Mouse (Mus musculus): ENCODE measurements around the gene Flnc. TPM values are rescaled to one million over a fixed set of nuclear protein-coding genes. Genes with fewer than 3 reads are reported as not detected.
"Not testable (repeated sequence)": the region's sequence is repeated elsewhere in the genome, so short reads cannot be mapped to it uniquely, and the experiment has no call there.

The Flnc gene
- total RNA-seq (2021), result 100 to 1,000 TPM; 201 to 220 TPM

DNA sequence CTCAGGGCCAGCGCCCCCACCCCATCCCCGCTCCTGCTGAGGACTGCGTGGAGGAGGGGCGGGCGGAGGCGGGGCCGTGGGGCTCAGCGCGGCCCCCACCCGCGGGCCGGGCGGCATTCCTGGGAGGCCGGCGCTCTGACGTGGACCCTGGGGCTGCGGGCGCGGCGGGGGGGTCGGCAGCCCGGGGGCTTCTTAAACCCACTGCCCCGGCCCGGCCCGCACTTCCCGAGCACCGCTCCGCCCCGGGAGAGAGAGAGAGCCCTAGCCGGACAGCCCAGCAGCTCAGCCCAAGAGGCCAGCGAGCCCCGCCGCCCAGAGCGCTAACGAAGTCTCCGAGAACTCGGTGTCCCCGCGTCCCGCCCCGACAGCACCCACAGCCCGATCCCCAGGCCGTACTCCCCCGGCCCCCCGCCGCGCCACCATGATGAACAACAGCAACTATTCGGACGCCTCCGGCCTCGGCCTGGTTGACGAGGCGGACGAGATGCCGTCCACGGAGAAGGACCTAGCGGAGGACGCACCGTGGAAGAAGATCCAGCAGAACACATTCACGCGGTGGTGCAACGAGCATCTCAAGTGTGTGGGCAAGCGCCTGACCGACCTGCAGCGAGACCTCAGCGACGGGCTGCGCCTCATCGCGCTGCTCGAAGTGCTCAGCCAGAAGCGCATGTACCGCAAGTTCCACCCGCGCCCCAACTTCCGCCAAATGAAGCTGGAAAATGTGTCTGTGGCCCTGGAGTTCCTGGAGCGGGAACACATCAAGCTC lies at the start of gene Flnc:
Gene Flnc (plus strand): TSS at position 219 of the 766 bp plus-strand sequence.
- peak; percentile 34 for DNase-seq (ENCODE audit: low spot score)

DNA sequence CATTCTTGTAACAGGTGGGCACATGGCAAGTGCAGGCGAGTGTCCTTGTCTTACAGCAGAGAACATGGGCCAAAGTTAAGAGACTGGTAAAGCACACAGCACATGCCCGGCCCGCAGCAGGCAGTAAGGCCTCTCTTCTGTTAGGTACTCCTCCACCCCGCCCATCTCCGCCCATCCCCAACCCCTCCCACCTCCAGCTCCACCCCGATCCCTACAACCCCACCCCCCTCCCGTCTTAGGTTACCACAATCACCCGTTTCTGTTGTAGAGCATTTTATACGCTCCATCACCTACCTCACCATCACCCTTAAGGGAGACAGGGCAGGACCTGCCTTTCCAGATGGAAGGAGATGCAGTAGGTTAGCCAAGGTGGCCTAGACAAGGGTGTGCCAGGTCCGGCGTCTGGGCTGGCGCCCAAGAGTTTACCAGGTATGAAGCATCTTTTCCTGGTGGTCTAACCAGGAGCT lies 45.0 kb upstream of the Flnc start, which contains the start of gene Opn1sw:
Gene Opn1sw (minus strand): TSS at position 417 of the 467 bp plus-strand sequence.
- no peak for DNase-seq (ENCODE audit: low spot score)
- intact Hi-C loops (cut with DNase I), result no loop called here

More for the DNA sequence above, at the start of gene Flnc:
- intact Hi-C loops (cut with DNase I), result loop anchor here (2.0 kb wide), 1 partner anchor 38 kb away; no protein-coding TSS in a partner anchor

DNA sequence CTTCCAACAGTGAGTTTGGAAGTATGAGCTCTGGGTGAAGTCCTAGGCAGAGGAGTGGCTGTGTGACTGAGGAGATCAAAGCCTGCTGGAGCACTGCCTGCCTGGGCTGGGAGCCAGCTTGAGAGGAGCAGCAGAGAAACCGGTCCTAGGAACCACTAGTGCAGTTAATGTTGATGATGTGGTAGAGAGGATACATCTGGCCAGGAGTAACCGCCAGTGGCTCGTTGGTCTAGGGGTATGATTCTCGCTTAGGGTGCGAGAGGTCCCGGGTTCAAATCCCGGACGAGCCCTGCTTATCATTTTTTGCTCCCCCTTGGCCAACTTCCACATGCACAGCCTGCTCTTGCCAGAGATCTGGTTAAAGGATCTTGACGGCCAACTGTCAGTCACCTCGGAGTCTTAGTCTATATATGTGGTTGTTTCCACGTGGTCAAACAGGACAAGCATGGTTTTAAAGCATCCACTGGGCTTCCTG lies 44.4 kb upstream of the Flnc start:
- peak; percentile 86 for DNase-seq (ENCODE audit: low spot score)
- intact Hi-C loops (cut with DNase I), result no loop called here

DNA sequence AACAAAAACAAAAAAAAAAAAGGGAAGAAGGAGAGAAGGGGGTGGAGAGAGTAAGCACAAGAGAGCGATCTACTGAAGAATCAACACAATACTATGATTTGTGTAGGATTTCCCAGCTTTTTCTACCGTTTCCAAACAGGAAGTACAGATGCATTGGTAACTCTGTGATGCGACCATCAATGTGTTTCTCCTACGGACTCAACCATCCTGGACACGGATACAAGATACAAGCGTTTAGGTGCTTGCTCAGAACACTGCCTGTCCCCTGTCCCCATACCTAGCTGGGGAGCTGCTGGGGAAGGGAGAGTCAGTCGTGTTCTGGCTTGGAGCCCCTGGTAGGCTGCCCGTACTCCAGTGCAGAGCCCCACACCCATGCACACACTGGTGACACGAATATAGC lies 43.6 kb upstream of the Flnc start:
- intact Hi-C loops (cut with DNase I), result no loop called here
- no peak for DNase-seq (ENCODE audit: low spot score)

- DNase-seq (ENCODE audit: low spot score), result not testable (repeated sequence)
- intact Hi-C loops (cut with DNase I), result loop anchor here (5.0 to 10.0 kb wide), 2 partner anchors 92 to 254 kb away; no protein-coding TSS in a partner anchor
Observed at GRCm38 (mm10) chr6:29390500-29390899, 42.6 kb upstream of the Flnc start.

GRCm38 (mm10) chr6:29391241-29391640 lies 41.8 kb upstream of the Flnc start:
- intact Hi-C loops (cut with DNase I), result loop anchor here (5.0 to 10.0 kb wide), 2 partner anchors 91 to 254 kb away; no protein-coding TSS in a partner anchor
- DNase-seq (ENCODE audit: low spot score), result not testable (repeated sequence)

GRCm38 (mm10) chr6:29391802-29392201 lies 41.3 kb upstream of the Flnc start:
- no peak for DNase-seq (ENCODE audit: low spot score)
- intact Hi-C loops (cut with DNase I), result loop anchor here (5.0 to 10.0 kb wide), 2 partner anchors 90 to 253 kb away; no protein-coding TSS in a partner anchor

GRCm38 (mm10) chr6:29394286-29394685 lies 38.8 kb upstream of the Flnc start:
- no peak for DNase-seq (ENCODE audit: low spot score)
- intact Hi-C loops (cut with DNase I), result loop anchor here (2.0 to 10.0 kb wide), 3 partner anchors 39 to 251 kb away; partner anchors contain the start of gene Flnc

DNA sequence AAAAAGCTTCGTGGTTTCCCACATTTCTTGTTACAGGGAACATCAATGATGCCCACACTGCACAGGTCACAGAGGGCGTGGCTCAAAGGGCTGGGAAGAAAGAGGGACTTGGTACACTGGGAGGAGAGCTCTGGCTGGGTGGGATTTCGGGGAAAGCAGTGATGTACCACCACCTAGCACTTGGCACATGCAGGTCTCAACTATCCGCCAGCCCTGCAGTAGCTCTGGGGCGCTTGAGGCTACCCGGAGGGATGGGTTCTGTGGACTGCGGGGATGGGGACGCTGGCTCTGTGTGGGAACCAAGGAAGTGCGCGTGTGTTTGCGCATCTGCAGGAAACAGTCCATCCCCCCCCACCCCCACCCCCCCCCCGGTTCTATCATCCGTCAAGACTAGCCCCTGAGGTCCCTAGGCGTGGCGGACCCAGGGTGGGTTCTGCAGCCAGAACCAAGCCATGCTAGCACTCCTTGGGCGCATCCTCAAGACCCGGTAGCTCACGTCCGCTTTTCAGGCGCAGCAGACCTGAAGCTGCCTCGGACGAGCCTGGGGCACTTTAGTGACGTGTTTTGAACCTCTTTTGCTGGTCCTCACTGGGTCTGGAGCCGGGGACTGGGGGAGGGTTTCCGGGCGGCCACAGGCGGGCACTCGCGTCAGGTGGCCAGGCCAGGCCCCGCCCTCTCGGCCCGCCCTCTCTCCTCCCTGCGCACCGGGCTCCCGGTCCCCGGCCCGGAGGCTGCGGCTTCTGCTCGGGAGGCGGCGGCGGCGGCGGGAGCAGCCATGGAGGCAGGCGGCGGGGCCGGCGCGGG lies 36.9 kb upstream of the Flnc start, which contains the start of gene Ccdc136:
Gene Ccdc136 (plus strand): TSS at position 400 of the 804 bp plus-strand sequence.
- intact Hi-C loops (cut with DNase I), result loop anchor here (2.0 to 10.0 kb wide), 2 partner anchors 37 to 249 kb away; partner anchors contain the start of gene Flnc
- peak; percentile 71 for DNase-seq (ENCODE audit: low spot score)

DNA sequence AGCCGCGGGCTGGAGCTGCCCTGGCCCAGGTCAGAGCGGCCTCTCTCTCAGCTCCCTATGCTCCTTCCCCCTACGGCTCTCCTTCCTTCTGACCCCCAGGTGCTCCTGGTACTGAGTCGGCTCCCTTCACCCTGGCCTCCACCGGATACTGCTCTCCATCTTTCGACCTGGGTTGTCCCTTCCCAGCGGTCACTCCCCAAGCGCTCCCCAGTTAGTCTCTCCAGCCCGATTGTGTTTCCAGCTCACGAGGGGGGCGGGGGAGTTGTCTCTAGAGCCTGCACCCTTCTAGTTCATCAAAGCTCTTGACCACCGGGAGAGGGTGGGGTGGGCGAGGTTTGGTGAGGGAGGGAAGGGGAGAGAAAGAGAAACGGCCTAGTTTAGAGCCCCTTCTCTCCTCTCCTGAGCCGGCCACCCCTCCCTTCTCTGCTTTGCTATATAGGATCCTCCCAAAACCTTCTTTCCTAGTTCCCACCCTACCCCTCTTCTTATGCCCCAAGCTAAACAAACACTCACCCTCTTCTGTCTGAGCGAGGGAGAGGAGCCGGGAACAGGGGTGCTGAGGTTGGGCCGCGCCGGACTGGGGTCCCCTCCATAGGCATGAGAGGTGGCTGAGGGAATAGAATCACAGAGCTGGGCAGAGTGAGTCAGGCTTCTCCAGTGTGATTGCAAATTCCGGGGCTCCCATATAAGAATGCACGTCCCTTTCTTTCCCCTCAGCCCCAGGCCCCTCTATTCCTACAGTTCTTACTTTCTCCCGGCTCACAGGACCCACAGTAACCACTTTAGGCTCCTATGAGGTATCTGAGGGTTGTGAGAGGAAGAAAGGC lies 36.1 kb upstream of the Flnc start:
- no peak for DNase-seq (ENCODE audit: low spot score)
- intact Hi-C loops (cut with DNase I), result loop anchor here (10.0 kb wide), 1 partner anchor 248 kb away; no protein-coding TSS in a partner anchor

DNA sequence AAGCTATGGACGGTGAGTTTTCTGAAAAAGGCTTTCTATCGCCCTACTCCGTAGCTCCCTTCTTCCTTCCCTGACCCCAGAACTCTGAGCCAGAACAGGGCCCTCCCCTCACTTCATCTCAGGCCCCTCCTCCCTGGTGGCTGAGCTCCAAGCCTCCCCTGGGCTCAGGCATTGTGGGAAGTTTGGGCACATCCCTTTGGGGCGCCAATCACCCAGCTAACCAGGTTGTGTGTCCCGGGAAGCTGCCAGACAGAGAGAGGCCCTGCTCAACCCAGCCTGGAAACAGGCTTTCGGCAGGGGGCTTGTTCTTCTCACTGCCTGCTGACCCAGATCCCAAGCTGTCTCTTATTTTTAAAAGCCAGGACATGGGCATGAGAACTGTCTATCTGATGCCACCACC lies 35.5 kb upstream of the Flnc start:
- intact Hi-C loops (cut with DNase I), result loop anchor here (10.0 kb wide), 1 partner anchor 247 kb away; no protein-coding TSS in a partner anchor
- DNase-seq (ENCODE audit: low spot score), result no peak

DNA sequence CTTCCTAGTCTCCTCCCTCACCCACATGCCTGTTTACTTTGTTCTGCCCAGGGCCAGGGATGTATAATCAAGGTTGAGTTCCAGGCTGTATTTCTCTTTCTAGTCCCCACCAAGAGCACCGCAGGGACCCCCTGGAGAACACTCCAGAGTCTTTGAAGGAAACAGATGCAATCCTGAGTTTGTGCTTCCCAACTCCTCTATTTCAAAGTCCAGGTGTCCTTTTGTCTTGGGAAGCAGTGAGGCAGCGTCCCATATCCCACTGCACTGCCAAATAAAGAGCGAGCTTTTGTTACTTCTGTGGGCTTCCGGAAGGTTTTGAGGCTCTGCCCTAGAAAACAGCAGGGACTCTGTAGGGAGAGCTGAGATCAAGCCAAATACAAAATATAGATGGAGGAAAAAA lies 33.2 kb upstream of the Flnc start:
- no peak for DNase-seq (ENCODE audit: low spot score)
- intact Hi-C loops (cut with DNase I), result loop anchor here (10.0 kb wide), 1 partner anchor 245 kb away; no protein-coding TSS in a partner anchor

GRCm38 (mm10) chr6:29402693-29403342 lies 30.2 kb upstream of the Flnc start:
- intact Hi-C loops (cut with DNase I), result no loop called here
- DNase-seq (ENCODE audit: low spot score), result no peak

GRCm38 (mm10) chr6:29406412-29406811 lies 26.6 kb upstream of the Flnc start:
- no peak for DNase-seq (ENCODE audit: low spot score)
- intact Hi-C loops (cut with DNase I), result no loop called here

DNA sequence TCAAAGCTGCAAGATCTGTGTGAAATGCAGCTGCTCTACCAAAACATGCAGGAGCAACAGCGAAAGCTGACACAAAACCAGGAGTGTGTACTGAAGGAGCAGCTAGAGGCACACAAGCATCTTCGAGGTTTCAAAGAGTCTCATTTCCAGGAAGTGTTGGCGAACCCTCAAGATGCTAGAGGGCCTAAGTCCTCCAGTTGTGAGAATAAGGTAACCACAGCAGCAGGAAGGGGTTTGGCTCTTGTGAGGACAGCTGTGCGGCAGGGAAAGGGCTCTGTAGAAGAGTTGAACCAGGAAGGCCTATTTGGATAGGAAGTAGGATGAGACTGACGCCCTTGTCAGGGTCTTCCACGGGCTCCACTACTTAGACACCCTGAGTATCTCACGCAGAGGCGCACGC lies 17.6 kb upstream of the Flnc start:
- DNase-seq (ENCODE audit: low spot score), result no peak

DNA sequence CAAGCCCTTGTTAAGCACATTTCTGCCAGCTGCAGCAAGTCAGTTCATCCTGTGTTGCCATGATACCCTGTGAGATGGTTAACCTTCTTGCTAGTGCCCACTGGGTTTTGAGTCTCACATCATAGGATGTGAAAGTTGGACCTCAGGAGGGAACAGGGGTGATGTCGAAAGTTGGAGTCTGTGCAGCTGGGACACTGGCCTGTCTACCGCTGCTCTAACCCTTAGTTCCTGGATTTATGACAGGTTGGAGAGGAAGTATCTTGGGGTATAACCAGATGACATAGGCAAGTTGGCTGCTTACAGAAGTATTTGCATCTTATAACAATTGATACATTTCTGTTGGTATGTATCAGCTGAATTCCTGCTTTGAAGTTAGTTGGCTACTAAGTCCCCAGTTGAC lies 12.5 kb upstream of the Flnc start:
- intact Hi-C loops (cut with DNase I), result no loop called here

More for the DNA sequence above, 17.6 kb upstream of the Flnc start:
- intact Hi-C loops (cut with DNase I), result no loop called here

DNA sequence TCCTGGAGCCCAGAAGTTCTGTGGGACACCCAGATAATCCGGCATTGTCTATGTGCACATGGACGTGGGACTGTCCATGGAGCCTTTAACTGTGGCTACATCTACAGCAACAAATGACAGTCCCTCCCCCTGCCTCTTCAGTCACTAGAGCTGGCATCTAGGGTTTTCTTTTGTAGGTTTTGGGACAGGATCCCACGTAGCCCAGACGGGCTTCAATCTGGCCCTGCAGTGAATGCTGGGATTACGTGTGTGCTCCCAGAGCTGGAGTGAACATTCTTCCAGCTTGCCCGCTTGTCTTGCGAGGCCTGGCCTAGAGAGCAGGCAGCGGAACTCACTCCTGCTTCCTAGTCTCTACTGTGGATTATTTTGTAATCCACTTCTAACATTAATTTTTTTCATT lies 7.9 kb upstream of the Flnc start:
- intact Hi-C loops (cut with DNase I), result no loop called here
- DNase-seq (ENCODE audit: low spot score), result no peak

More for the DNA sequence above, 12.5 kb upstream of the Flnc start:
- DNase-seq (ENCODE audit: low spot score), result no peak

DNA sequence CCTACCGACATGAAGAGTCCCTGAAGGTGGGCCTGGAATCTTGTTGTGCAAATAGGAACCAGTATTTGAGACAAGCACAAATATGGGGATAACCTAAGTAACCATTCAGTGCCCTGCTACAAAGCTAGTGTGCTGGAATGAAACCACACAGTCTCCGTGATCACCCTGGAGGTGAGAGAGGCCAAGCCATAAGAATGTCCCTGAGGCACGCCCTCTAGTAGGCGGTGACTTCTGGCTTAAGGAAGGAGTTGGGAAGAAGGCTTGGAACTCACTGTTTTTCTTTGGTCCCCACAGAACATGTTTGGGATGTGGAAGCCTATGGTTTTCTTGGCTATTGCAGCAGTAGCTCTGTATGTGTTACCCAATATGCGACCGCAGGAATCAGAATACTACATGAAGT lies 6.7 kb upstream of the Flnc start:
- intact Hi-C loops (cut with DNase I), result no loop called here
- DNase-seq (ENCODE audit: low spot score), result no peak

DNA sequence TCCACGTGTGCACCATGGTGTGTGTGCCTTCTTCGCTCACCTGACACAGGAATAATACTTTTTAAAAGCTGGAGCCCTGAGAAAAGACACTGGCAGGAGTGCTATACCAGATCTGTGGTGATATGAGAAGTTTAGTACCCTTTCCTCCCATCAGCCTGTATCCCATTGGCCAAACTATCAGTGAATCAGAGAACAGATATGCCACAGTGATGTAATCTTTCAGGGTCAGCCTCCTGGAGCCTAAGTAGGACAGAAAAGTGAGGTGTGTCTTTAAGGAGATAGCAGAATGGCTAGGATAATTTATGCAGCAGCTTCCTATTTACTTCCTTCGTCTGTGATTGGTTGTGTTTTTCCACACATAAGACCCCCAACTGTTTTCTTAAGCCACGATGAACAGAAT lies 4.9 kb upstream of the Flnc start:
- intact Hi-C loops (cut with DNase I), result no loop called here
- no peak for DNase-seq (ENCODE audit: low spot score)

All from heart, postnatal 25 days (tissue).